Mouse (Mus musculus): ENCODE measurements around the gene Fam166b.

Gene Fam166b

GRCm38 (mm10) chr4:43404697-43405096 lies 24.2 kb downstream of the Fam166b start:
- no peak for DNase-seq

DNA sequence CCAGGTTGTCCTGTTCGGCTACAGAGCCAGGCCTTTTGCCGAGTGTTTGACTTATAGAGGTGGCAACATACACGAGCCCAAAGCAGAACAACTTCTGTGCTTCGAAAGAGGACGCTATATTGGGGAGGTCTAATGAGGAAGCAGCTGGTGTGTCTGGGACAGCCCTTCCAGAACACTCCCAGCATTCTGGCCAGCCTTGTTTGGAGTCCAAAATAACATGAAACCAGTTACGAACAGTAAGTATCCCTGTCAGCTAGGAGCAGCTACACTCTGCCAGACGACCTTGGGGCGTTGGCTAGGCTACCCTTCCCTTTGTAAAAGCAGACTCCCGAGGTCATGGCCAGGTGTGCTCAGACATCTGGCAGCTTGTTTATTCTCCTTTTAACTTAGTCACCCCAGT lies 26.7 kb downstream of the Fam166b start:
- peak; percentile 55 for DNase-seq

DNA sequence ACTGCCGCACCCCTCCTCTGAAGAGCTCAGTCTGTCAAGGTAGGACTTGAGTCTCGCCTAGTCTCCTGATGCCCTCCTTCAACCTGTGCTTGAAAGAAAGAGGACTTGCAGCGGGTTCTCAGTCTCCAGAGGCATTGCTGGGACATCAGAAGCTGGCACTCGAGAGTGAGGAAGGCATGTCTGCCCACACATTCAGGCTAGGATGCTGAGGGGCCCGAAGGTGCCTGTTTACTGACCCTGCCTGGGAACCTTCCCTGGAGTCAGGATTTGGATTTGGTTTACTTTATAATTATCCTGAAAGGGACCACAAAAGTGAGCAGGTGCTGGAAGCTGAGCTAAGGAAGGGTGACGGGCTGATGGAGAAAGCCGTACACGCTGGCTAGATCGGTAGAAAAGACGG lies 27.4 kb downstream of the Fam166b start:
- no peak for DNase-seq

DNA sequence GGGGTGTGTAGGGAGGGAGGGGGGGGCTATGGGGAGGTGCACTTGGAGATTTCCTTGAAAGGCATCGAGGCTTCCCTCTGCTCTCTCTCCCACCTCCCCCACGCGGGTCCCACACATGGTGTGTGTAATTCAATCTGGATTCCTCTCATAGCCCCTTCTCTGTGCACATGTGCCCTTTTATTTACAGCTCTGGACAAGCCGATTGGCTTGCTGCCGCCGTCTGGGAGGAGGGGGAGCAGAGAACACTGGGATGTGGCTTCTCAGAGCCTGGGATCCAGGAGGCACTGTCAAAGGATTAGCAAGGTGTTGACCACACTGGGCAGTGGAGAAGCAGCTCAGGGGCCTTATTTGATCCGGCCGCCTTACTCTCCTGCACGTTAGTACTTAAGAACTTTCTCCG lies 28.0 kb downstream of the Fam166b start:
- DNase-seq, result no peak

GRCm38 (mm10) chr4:43399391-43400131 lies 29.4 kb downstream of the Fam166b start:
- DNase-seq, result peak; percentile 82

- peak; percentile 82 for DNase-seq
These were observed 30.1 kb downstream of the Fam166b start for GRCm38 (mm10) chr4:43398829-43399331.

DNA sequence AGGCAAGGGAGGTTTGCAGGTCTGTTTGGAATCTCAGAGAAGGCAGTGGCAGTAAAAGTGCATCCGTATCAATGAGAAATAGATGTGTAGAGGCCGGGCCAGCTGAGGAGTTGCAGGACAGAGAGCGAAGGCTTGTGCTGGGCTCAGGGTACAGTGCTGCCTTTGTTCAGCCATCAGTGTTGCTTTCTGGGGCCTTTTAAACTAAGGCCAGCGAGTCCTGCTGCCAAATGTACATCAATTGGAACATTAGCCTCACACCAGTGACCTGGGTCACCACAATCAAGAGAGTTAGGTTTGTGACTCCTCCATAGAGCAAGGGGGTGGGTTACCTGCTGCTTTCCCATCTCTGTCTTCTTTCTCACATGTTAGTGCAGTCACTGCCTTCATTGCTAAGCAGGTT lies 30.9 kb downstream of the Fam166b start:
- no peak for DNase-seq

GRCm38 (mm10) chr4:43396381-43396780 lies 32.6 kb downstream of the Fam166b start:
- DNase-seq, result no peak

DNA sequence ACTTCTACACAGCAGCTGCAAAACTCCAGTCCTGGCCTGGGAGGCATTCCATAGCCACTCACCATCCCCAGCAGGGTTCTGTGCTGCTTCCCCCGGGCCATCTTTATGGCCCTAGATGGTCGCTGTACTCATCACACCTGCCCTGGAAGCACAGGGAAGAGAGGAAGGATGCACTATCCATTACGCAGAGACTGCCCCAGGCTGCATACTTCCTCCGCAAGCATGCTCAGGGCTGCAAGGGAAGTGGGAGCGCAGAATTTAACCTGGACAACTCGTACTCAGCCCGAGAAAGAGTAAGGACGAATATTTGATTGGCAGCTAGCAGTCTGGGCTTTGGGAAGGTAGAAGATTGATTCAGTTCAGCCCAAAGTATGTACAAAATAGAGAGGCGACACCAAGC lies 33.1 kb downstream of the Fam166b start:
- no peak for DNase-seq

DNA sequence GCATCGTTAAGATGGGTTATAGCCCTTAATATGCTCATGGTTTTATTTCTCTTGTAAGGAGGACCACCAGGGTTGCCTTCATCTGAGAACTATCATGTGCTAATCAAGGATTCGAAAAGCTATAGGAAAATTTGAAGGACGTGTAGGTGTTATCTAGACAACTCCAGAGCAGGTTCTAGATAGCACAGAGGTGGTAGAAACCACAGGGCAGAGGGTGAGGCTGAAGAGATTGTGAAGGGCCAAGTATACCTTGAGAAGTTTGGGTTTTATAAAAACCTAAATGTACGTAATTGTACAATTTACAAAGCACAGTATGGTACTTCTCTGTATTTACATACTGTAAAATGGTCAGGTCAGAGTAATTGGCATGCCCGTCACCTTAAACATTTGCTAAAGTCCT lies 33.8 kb downstream of the Fam166b start:
- no peak for DNase-seq

GRCm38 (mm10) chr4:43394345-43394891 lies 34.5 kb downstream of the Fam166b start:
- peak; percentile 96 for DNase-seq

DNA sequence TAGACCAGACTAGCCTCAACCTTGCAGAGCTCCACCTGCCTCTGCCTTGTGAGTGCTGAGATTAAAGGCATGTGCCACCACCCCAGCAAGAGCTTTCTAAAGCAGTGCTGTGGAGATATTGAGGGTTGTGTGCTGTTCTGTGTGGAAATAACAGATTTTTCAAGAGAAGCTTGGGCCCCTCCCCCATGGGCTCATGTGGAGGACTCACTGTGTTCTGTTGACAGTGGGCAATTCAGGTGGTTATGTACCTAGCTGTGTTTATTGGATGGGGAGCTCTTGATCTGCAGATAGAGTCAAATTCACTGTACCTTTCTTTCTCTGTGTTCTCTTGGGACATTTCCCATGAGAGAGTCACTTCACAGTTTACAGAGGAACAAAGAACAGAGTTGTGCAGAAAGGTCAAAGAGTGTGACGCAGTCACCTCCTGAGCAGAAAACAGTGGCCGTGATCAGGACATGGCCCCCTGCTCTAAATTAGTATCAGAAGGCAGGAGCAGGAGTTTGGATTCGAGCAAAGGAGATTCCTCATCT lies 37.3 kb downstream of the Fam166b start:
- peak; percentile 63 for DNase-seq

GRCm38 (mm10) chr4:43389845-43390440 lies 39.0 kb downstream of the Fam166b start:
- DNase-seq, result peak; percentile 77

- no peak for DNase-seq
These were observed 39.5 kb downstream of the Fam166b start for GRCm38 (mm10) chr4:43389390-43389789.

- no peak for DNase-seq
These were observed 42.0 kb downstream of the Fam166b start for GRCm38 (mm10) chr4:43386932-43387331.

- no peak for DNase-seq
These were observed 44.4 kb downstream of the Fam166b start for GRCm38 (mm10) chr4:43384541-43384940.

DNA sequence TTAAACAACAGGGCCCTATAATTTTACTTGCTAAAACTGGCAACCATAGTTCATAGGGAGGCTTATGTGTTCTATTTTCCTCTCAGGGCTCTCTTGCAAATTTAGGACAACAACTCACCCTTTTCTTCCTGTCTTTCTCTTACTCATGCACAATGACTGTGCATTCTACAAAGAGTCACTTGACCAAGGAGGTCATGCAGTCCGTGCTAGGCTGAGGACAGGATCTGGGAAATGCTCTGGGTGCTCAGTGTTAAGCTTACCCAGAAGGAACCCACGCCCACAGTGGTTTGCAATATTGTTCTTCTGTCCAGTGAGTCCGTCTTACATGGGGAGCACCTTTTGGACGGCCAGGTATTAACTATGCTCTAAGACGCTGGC lies 44.9 kb downstream of the Fam166b start:
- peak; percentile 60 for DNase-seq

GRCm38 (mm10) chr4:43383246-43384082 lies 45.5 kb downstream of the Fam166b start:
- DNase-seq, result peak; percentile 64

DNA sequence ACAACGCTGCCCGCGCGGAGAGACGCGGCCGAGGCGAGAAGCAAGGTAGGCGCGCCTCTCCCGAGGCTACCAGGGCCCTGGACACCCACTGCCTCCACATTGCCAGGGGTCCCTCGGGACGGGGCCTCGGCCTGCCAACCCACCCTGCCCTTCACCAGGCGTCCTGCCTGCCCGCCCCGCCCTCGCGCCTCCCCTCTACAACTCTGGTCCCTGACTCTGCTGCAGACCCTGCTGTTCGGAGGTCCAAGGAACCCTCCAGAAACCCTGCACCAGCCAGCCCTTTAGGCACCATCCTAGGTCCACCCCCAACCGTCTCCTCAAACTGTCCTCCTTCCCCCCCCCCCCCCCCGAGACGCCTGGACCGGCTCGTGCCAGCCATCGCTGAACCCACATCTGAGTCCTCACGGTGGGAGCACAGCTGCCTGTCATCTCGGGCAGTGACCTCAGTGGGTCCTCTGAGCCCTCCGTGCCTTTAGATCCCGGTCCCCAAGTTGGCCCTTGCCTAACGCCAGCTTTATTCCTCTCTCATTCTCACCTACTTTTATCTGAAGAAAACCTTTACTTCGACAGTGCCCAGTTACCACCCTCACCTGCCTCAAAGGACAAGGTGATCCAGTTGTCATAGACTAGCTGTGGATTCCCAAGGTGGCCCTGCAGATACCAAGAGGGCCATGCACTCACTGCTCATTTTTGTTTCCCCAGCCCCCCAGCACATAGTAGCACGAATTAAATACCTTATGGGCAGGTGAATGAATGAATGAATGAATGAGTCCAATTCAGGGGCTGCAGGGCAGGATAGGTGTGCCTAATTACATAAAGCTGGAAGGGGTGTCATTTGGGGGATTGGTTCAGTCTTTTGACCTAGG lies 46.5 kb downstream of the Fam166b start:
- no peak for DNase-seq

DNA sequence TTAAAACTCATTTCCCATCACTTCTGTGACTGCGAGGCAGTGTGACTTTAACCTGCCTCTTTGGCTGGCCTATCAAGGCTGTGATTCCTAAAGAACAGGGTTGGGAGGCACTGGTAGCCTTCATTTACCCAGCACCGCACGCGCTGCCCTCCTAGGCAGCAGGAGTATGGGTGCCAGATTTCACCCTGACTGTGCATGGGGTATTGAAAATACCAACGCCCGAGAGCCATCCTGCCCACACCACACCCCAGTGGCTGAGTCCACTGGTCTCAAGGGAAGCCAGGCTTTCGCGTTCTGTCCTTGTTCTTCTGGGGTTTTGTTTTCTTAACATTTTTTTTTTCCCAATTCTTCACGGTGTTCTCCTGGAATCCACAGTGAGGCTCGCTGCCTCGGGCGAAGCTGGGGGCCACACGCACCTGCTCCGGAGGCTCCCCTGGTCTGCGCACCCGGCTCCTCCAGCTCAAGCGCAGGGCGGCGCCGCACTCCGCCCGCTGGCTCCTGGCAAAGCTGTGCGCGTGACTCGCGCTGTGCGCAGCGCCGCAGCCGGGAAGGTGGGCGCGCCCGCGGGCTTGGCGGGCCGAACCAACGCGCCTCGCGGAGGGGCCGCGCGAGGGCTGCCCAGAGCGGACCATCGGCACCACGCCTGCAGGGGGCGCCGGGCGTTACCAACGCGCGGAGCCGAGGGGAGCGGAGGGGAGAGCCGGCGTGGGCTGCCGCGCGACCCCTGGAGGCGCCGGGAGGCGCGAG lies 47.4 kb downstream of the Fam166b start, which contains the start of gene Rusc2:
Gene Rusc2, plus strand, starts transcription at position 572 of the 747 bp plus-strand sequence.
- DNase-seq, result peak; percentile 92

GRCm38 (mm10) chr4:43380951-43381350 lies 48.0 kb downstream of the Fam166b start:
- DNase-seq, result no peak
